In the genomic region with DNA sequence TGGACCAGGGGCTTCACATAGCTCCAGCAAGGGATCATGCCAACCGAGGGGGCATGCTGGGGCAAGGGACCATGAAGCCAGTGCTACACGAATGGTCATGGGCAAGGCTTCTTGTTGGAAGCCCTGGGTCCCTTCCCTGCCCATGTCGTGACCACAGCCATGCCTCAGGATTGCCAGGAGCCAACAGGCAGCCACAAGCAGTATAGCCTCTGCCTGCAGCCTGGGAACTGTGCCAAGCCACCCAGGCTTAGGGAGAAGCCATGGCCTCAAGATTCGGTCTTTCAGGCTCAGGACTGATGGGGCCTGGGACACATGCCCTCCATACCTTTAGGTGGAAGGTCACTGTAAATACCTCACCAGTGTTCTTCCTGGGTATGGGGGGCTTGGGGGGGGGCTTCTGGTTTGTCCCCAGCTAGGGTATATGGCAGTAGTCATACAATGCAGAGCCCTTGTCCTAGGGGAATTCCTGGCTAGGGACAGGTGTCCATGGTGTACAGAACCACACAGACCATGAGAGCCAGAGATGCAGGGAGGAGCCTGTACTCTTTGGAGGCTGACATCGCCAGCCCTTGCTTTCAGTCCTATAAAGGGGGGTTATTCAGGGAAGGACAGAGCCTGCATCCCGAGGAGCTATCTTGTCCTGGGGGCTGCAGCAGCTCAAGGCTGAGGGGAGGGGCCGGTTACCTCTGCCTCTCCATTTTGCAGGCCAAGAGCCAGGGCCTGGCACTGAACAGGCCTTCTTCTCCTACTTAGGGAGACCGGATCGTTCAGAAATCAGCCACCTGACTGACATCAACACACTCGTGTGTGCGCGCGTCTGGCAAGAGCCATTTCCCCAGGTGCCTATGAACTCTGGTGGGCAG, we compare ENCODE assay signal across 8 mouse cellular contexts. TPM values are rescaled to one million over a fixed set of nuclear protein-coding genes. Genes with fewer than 3 reads are reported as not detected.
DNase-seq lines count a peak whose midpoint lies in the region; ATAC-seq and TF ChIP-seq lines count a peak whose summit lies in the region.

No protein-coding gene starts in this region.

- no peaks in the 10 kb centered on the region for H3K27me3 ChIP-seq in embryonic facial prominence, embryonic 13.5 days
- peaks cover 24% of the 10 kb centered on the region for H3K27me3 ChIP-seq in myocyte (ENCODE audit: control insufficient read depth, insufficient read depth, insufficient read length)

- H3K79me2 ChIP-seq in myocyte (ENCODE audit: control insufficient read depth, insufficient read depth) = no peaks in the 10 kb centered on the region

- DNase-seq in gastrocnemius, postnatal 10 days = peak; percentile 34
- no peak for DNase-seq in gastrocnemius, adult 8-10 months (ENCODE audit: low spot score in 2 of 2)
- peak; percentile 47 for DNase-seq in ovary, postnatal 36 days (ENCODE audit: low spot score)
- DNase-seq in ovary, postnatal 10 days (ENCODE audit: low spot score) = no peak
- DNase-seq in thymus, postnatal 10 days (ENCODE audit: low spot score in 2 of 2) = no peak
- DNase-seq in left cerebral cortex, adult 9 months (ENCODE audit: low spot score in 2 of 2) = no peak

- no peak overlapping the region for H3ac ChIP-seq in myocyte (ENCODE audit: control insufficient read depth, insufficient read length)

- WGBS in embryonic facial prominence, embryonic 13.5 days = 53% methylated on average over 13 of the region's 13 CpGs

- H3K36me3 ChIP-seq in embryonic facial prominence, embryonic 13.5 days = no peaks in the 10 kb centered on the region
- H3K36me3 ChIP-seq in myocyte (ENCODE audit: control insufficient read depth, insufficient read depth) = no peaks in the 10 kb centered on the region

- peaks cover 25% of the 10 kb centered on the region for H3K4me1 ChIP-seq in embryonic facial prominence, embryonic 13.5 days

- 0 out of 2 replicates have a peak, but pooled peaks have one; percentile 56 for ATAC-seq in embryonic facial prominence, embryonic 13.5 days (ENCODE audit: insufficient number of reproducible peaks, insufficient read depth, low FRiP score, low TSS enrichment, low read depth)

- H3K4me3 ChIP-seq in embryonic facial prominence, embryonic 13.5 days = no peak overlapping the region
- H3K4me3 ChIP-seq in myocyte = no peak overlapping the region

- H3K9me3 ChIP-seq in embryonic facial prominence, embryonic 13.5 days = no peaks in the 10 kb centered on the region

- no peak overlapping the region for H3K4me2 ChIP-seq in embryonic facial prominence, embryonic 13.5 days
- H3K4me2 ChIP-seq in myocyte (ENCODE audit: low read depth) = peak overlapping the region; percentile 46

- peak overlapping the region; percentile 44; the same call in 1 of the 2 replicates for H3K9ac ChIP-seq in embryonic facial prominence, embryonic 13.5 days

- no peak for TF ChIP-seq POLR2A in myocyte (IDR thresholded peaks at IDR 0.05; ENCODE audit: insufficient read length, low read depth)

- H3K27ac ChIP-seq in embryonic facial prominence, embryonic 13.5 days = no peak overlapping the region

TF ChIP-seq in myocyte, 11 proteins besides CTCF, POLR2A, EP300 and RAD21:
- TF ChIP-seq MYOD1 (IDR thresholded peaks at IDR 0.05; ENCODE audit: control insufficient read depth in 1 of 3, insufficient read length in 2 of 3, low read depth in 2 of 3) (peak in 2 of 3 experiments; percentile 23 to 60), MYOG (IDR thresholded peaks at IDR 0.05; ENCODE audit: control insufficient read depth in 1 of 3, insufficient read depth in 1 of 3, insufficient read length in 2 of 3, low read depth in 2 of 3) (peak in 2 of 3 experiments; percentile 60 to 72), POLR2AphosphoS2 (IDR thresholded peaks at IDR 0.05; ENCODE audit: insufficient read length, low read depth) (no peak)

RNA-seq across cellular contexts. Expression of a gene that starts 15.8 kb away (rescaled TPM):
- 10 to 100 TPM; 51.3 to 68.7 TPM for total RNA-seq in gastrocnemius, postnatal 10 days (2021)
- total RNA-seq in gastrocnemius, adult 8-10 months (2022) = 10 to 100 TPM; 36.1 to 43.4 (median 40.7) TPM
- 0.91 and 0.94 TPM in 2 replicates for polyA plus RNA-seq in embryonic facial prominence, embryonic 13.5 days (2015; fragmentation: Nextera tagmentation; extraction: Ambion mirVana)
- polyA plus RNA-seq in myocyte (2012; fragmentation: generic; extraction: Trizol) = 11.9 TPM

RNA-seq across cellular contexts. Expression of a gene that starts 33.7 kb away (rescaled TPM):
- total RNA-seq in gastrocnemius, postnatal 10 days (2021) = 1 to 10 TPM; 3.7 to 5.2 TPM
- total RNA-seq in gastrocnemius, adult 8-10 months (2022) = 1 to 10 TPM; 1.4 to 2.9 (median 1.9) TPM
- polyA plus RNA-seq in embryonic facial prominence, embryonic 13.5 days (2015; fragmentation: Nextera tagmentation; extraction: Ambion mirVana) = 5.7 and 6.5 TPM in 2 replicates
- polyA plus RNA-seq in myocyte (2012; fragmentation: generic; extraction: Trizol) = 0.26 TPM

Comparison
In these comparisons a context has a peak if more than half of its experiments do, and no peak if none do; other contexts are left out.
1. DNase-seq: peak in gastrocnemius, postnatal 10 days (single experiment) and ovary, postnatal 36 days (single experiment); none in gastrocnemius, adult 8-10 months (0 of 2), ovary, postnatal 10 days (single experiment), thymus, postnatal 10 days (0 of 2) and left cerebral cortex, adult 9 months (0 of 2).